Mouse (Mus musculus): ENCODE data around the gene Plxna1.

Gene Plxna1

GRCm38 (mm10) chr6:89362281-89363106 is at the start of gene Plxna1:
Gene Plxna1, minus strand, starts transcription at chr6:89362620.
- in situ Hi-C loops (cut with MboI): no loop called here

GRCm38 (mm10) chr6:89409041-89409440 is 46.6 kb upstream of the Plxna1 start:
- in situ Hi-C loops (cut with MboI): no loop called here

GRCm38 (mm10) chr6:89408259-89408658 is 45.8 kb upstream of the Plxna1 start:
- in situ Hi-C loops (cut with MboI): no loop called here

GRCm38 (mm10) chr6:89407247-89407889 is 44.9 kb upstream of the Plxna1 start:
- in situ Hi-C loops (cut with MboI): no loop called here

- in situ Hi-C loops (cut with MboI): no loop called here
Measured at GRCm38 (mm10) chr6:89404964-89405363, 42.5 kb upstream of the Plxna1 start.

- in situ Hi-C loops (cut with MboI): no loop called here
Measured at GRCm38 (mm10) chr6:89403257-89404225, 41.1 kb upstream of the Plxna1 start.

- in situ Hi-C loops (cut with MboI): no loop called here
Measured at GRCm38 (mm10) chr6:89402406-89402805, 40.0 kb upstream of the Plxna1 start.

GRCm38 (mm10) chr6:89399564-89399963 is 37.1 kb upstream of the Plxna1 start:
- in situ Hi-C loops (cut with MboI): no loop called here

- in situ Hi-C loops (cut with MboI): no loop called here
Measured at GRCm38 (mm10) chr6:89397919-89398318, 35.5 kb upstream of the Plxna1 start.

GRCm38 (mm10) chr6:89393820-89394219 is 31.4 kb upstream of the Plxna1 start:
- in situ Hi-C loops (cut with MboI): no loop called here

- in situ Hi-C loops (cut with MboI): no loop called here
Measured at GRCm38 (mm10) chr6:89392213-89392612, 29.8 kb upstream of the Plxna1 start.

- in situ Hi-C loops (cut with MboI): no loop called here
Measured at GRCm38 (mm10) chr6:89389771-89390170, 27.4 kb upstream of the Plxna1 start.

- in situ Hi-C loops (cut with MboI): no loop called here
Measured at GRCm38 (mm10) chr6:89386956-89387355, 24.5 kb upstream of the Plxna1 start.

- in situ Hi-C loops (cut with MboI): no loop called here
Measured at GRCm38 (mm10) chr6:89384699-89385098, 22.3 kb upstream of the Plxna1 start.

- in situ Hi-C loops (cut with MboI): no loop called here
Measured at GRCm38 (mm10) chr6:89381851-89382250, 19.4 kb upstream of the Plxna1 start.

GRCm38 (mm10) chr6:89381172-89381571 is 18.8 kb upstream of the Plxna1 start:
- in situ Hi-C loops (cut with MboI): no loop called here

GRCm38 (mm10) chr6:89380751-89381150 is 18.3 kb upstream of the Plxna1 start:
- in situ Hi-C loops (cut with MboI): no loop called here

GRCm38 (mm10) chr6:89378264-89378663 is 15.8 kb upstream of the Plxna1 start:
- in situ Hi-C loops (cut with MboI): no loop called here

- in situ Hi-C loops (cut with MboI): no loop called here
Measured at GRCm38 (mm10) chr6:89368812-89369211, 6.4 kb upstream of the Plxna1 start.

- in situ Hi-C loops (cut with MboI): no loop called here
Measured at GRCm38 (mm10) chr6:89364342-89364741, 1.9 kb upstream of the Plxna1 start.

- in situ Hi-C loops (cut with MboI): no loop called here
Measured at GRCm38 (mm10) chr6:89363107-89363451, 659 bp upstream of the Plxna1 start.
